ENCODE assay signal across 34 mouse cellular contexts in the genomic region with DNA sequence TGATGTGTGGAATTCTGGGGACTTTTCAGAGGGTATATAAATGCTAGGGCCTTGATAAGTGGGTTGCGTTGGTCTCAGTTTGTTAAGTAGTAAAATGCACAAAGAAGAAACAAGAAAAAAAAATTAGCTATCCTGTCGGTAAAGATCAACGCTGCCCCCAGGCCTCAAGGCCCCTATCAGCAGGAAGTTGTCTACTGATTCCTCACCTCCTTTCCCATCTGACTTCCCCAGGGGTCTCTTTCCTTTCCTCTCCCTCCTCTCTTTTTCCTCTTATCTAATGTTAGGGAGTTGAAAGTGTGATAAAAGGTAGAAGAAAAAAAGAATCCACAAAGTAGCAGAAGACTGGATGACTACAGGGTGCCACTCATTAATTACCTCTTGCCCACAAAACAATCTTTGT.
"Had no signal": no experiment of that assay in that cellular context is flagged by ENCODE, and none has a peak within 500 bp of the region (broad histone marks: within the 10 kb centered on the region; RNA-seq: fewer than 3 reads in every experiment).

No protein-coding gene starts in this region.

- ATAC-seq: hindbrain, embryonic 16.5 days; hindbrain, postnatal 0 days; inflammation-experienced regulatory T-cells, adult 6 months; intestine, embryonic 15.5 days; intestine, embryonic 16.5 days; intestine, postnatal 0 days had no signal

- H3K9ac ChIP-seq: heart, embryonic 12.5 days; heart, embryonic 15.5 days; hindbrain, embryonic 12.5 days; hindbrain, embryonic 13.5 days; hindbrain, embryonic 14.5 days; hindbrain, embryonic 15.5 days; intestine, embryonic 15.5 days; kidney, embryonic 15.5 days had no signal

- H3K9me3 ChIP-seq: heart, embryonic 10.5 days; heart, embryonic 12.5 days; heart, embryonic 15.5 days; hindbrain, embryonic 10.5 days; hindbrain, embryonic 12.5 days; hindbrain, embryonic 13.5 days; hindbrain, embryonic 15.5 days; intestine, embryonic 15.5 days; kidney, embryonic 15.5 days had no signal

- H3K4me3 ChIP-seq: heart, embryonic 10.5 days; heart, embryonic 12.5 days; heart, embryonic 15.5 days; hindbrain, embryonic 10.5 days; hindbrain, embryonic 12.5 days; hindbrain, embryonic 13.5 days; hindbrain, embryonic 15.5 days; intestine, embryonic 15.5 days; kidney, embryonic 15.5 days; layer of hippocampus, adult 2 months; left cerebral cortex, adult 2 months had no signal

- H3K4me1 ChIP-seq: heart, embryonic 10.5 days; heart, embryonic 15.5 days; hindbrain, embryonic 10.5 days; hindbrain, embryonic 12.5 days; hindbrain, embryonic 13.5 days; hindbrain, embryonic 15.5 days; intestine, embryonic 15.5 days; kidney, embryonic 15.5 days had no signal

- H3K4me2 ChIP-seq: heart, embryonic 11.5 days; heart, embryonic 12.5 days; heart, embryonic 15.5 days; hindbrain, embryonic 12.5 days; hindbrain, embryonic 13.5 days; hindbrain, embryonic 14.5 days; hindbrain, embryonic 15.5 days; intestine, embryonic 15.5 days; kidney, embryonic 15.5 days had no signal

- H3K27ac ChIP-seq: heart, embryonic 10.5 days; heart, embryonic 15.5 days; hindbrain, embryonic 10.5 days; hindbrain, embryonic 12.5 days; hindbrain, embryonic 13.5 days; hindbrain, embryonic 14.5 days; hindbrain, embryonic 15.5 days; hindbrain, postnatal 0 days; intestine, embryonic 15.5 days; kidney, embryonic 15.5 days; kidney, postnatal 0 days; layer of hippocampus, adult 2 months; left cerebral cortex, adult 2 months had no signal

- H3K27me3 ChIP-seq: heart, embryonic 12.5 days; heart, embryonic 15.5 days; hindbrain, embryonic 12.5 days; hindbrain, embryonic 13.5 days; hindbrain, embryonic 15.5 days; intestine, embryonic 15.5 days; kidney, embryonic 15.5 days had no signal

- DNase-seq: heart, postnatal 10 days; heart, postnatal 14 days; heart, postnatal 36 days; kidney, adult 11 months; kidney, adult 18-20 months; kidney, adult 2 months; kidney, adult 8-10 months; kidney, adult 9 months; kidney, postnatal 10 days; kidney, postnatal 14 days; kidney, postnatal 25 days; kidney, postnatal 36 days; kidney, postnatal 4 days; layer of hippocampus, adult 9-11 months; layer of hippocampus, postnatal 36 days had no signal
